In the genomic region with DNA sequence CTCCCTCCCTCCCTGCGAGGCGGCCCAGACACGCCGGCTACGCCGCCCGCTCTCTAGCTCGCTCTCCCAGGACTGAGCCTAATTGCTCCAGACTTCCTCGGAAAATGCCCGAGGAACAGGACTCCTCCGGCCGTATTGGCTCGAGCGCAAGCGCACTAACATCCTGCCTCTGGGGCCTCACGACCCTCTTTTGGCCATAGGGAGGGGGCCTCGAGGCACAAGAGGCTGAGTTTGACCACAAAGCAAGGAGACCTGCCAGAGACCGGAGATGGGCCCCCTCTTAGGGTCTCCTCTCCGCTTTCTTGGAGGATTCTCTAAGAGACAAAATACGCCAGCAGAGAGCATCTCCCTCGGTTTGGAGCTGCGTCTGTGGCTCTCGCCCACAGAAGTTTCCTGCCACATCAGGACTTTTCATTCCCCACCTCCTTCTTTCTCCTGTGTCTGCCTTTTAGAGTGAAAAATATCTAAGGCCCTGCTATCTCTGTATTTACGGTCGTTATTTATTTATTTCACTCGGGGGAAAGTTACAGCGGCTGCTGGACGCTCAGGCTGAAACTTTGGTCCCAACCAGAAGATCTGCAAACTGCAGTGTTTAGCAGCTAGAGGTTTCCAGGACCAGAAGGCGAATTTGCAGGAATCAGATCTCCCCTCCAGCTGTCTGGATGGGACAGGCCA, we compare ENCODE assay signal across 8 mouse cellular contexts. TPM values are rescaled to one million over a fixed set of nuclear protein-coding genes. Genes with fewer than 3 reads are reported as not detected.
DNase-seq lines count a peak whose midpoint lies in the region; ATAC-seq and TF ChIP-seq lines count a peak whose summit lies in the region.

No protein-coding gene starts in this region.

- H3K9me3 ChIP-seq in forebrain, embryonic 11.5 days (ENCODE audit: control insufficient read depth, low read length): no peaks in the 10 kb centered on the region
- H3K9me3 ChIP-seq in heart, embryonic 14.5 days (ENCODE audit: control insufficient read depth, low read length): no peaks in the 10 kb centered on the region
- H3K9me3 ChIP-seq in kidney, postnatal 0 days (replicated peaks; ENCODE audit: low read length): no peaks in the 10 kb centered on the region
- H3K9me3 ChIP-seq in liver, postnatal 0 days (ENCODE audit: low read length): no peaks in the 10 kb centered on the region

- under 1% methylated on average over 27 of the region's 29 CpGs for WGBS in forebrain, embryonic 11.5 days
- 3% methylated on average over 21 of the region's 29 CpGs for WGBS in heart, embryonic 14.5 days
- under 1% methylated on average over 29 of the region's 29 CpGs for WGBS in kidney, postnatal 0 days
- WGBS in liver, postnatal 0 days (ENCODE audit: insufficient replicate concordance): 2% methylated on average over 24 of the region's 29 CpGs

- peak; percentile 92 for ATAC-seq in forebrain, embryonic 11.5 days (replicated peaks; ENCODE audit: low FRiP score)
- ATAC-seq in heart, embryonic 14.5 days (ENCODE audit: insufficient number of reproducible peaks, insufficient read depth, low FRiP score, low read depth): peak; percentile 82
- peak; percentile 83 for ATAC-seq in kidney, postnatal 0 days (replicated peaks; ENCODE audit: low FRiP score, low read depth)
- no peak for ATAC-seq in liver, postnatal 0 days

- H3K36me3 ChIP-seq in forebrain, embryonic 11.5 days (ENCODE audit: control insufficient read depth, insufficient read depth, low read length): no peaks in the 10 kb centered on the region
- peaks cover 4% of the 10 kb centered on the region; the same call in 1 of the 2 replicates for H3K36me3 ChIP-seq in heart, embryonic 14.5 days (ENCODE audit: control insufficient read depth, insufficient read depth, low read length)
- H3K36me3 ChIP-seq in kidney, postnatal 0 days (ENCODE audit: insufficient read depth, low read length): no peaks in the 10 kb centered on the region
- H3K36me3 ChIP-seq in liver, postnatal 0 days (replicated peaks; ENCODE audit: insufficient read depth, low read length): no peaks in the 10 kb centered on the region

- no peak for TF ChIP-seq EP300 in liver, postnatal 0 days (IDR thresholded peaks at IDR 0.05; ENCODE audit: low read depth)

- TF ChIP-seq CTCF in kidney, postnatal 0 days (IDR thresholded peaks at IDR 0.05; ENCODE audit: low read depth): 0 out of 2 replicates have a peak, but pooled peaks have one; percentile 2
- no peak for TF ChIP-seq CTCF in liver, postnatal 0 days (IDR thresholded peaks at IDR 0.05; ENCODE audit: low read depth)

- peaks cover 20% of the 10 kb centered on the region for H3K4me1 ChIP-seq in forebrain, embryonic 11.5 days (replicated peaks; ENCODE audit: control insufficient read depth, insufficient read depth, low read length)
- H3K4me1 ChIP-seq in heart, embryonic 14.5 days (ENCODE audit: control insufficient read depth in 2 of 2, insufficient read depth in 2 of 2, low read length in 2 of 2): peaks cover 12 to 27% of the 10 kb centered on the region in 2 experiments
- peaks cover 13% of the 10 kb centered on the region for H3K4me1 ChIP-seq in kidney, postnatal 0 days (replicated peaks; ENCODE audit: insufficient read depth, low read length)
- H3K4me1 ChIP-seq in liver, postnatal 0 days (ENCODE audit: insufficient read depth): peaks cover 13% of the 10 kb centered on the region

- peak overlapping the region; percentile 64 for H3K9ac ChIP-seq in forebrain, embryonic 11.5 days (ENCODE audit: low read length)
- peak overlapping the region; percentile 90 for H3K9ac ChIP-seq in heart, embryonic 14.5 days (ENCODE audit: low read length)
- H3K9ac ChIP-seq in kidney, postnatal 0 days (ENCODE audit: low read depth, low read length): peak overlapping the region; percentile 56
- H3K9ac ChIP-seq in liver, postnatal 0 days (replicated peaks): peak overlapping the region; percentile 46; the same call in 1 of the 2 replicates

- peaks cover 15% of the 10 kb centered on the region for H3K27me3 ChIP-seq in forebrain, embryonic 11.5 days (ENCODE audit: control insufficient read depth, insufficient read depth, low read length)
- no peaks in the 10 kb centered on the region for H3K27me3 ChIP-seq in heart, embryonic 14.5 days (ENCODE audit: control insufficient read depth, insufficient read depth, low read length)
- H3K27me3 ChIP-seq in kidney, postnatal 0 days (ENCODE audit: insufficient read depth, low read length): peaks cover 5% of the 10 kb centered on the region; the same call in 1 of the 2 replicates
- H3K27me3 ChIP-seq in liver, postnatal 0 days (ENCODE audit: insufficient read depth, low read length): peaks cover 29% of the 10 kb centered on the region

- peak overlapping the region; percentile 52 for H3K4me3 ChIP-seq in forebrain, embryonic 11.5 days (ENCODE audit: low read depth, low read length)
- peak overlapping the region; percentile 74 to 84 for H3K4me3 ChIP-seq in heart, embryonic 14.5 days (ENCODE audit: control insufficient read depth in 1 of 2, insufficient read depth in 1 of 2, low read depth in 1 of 2, low read length in 2 of 2)
- H3K4me3 ChIP-seq in kidney, postnatal 0 days (replicated peaks; ENCODE audit: low read depth, low read length): peak overlapping the region; percentile 59
- peak overlapping the region; percentile 47 for H3K4me3 ChIP-seq in liver, postnatal 0 days (ENCODE audit: low read depth, low read length)

- peak; percentile 33 to 36 for DNase-seq in cerebellum, postnatal 14 days
- no peak for DNase-seq in cerebellum, postnatal 36 days
- DNase-seq in forebrain, embryonic 11.5 days (ENCODE audit: low spot score): no peak
- peak; percentile 91 for DNase-seq in kidney, postnatal 0 days (ENCODE audit: low spot score)
- peak; percentile 32 for DNase-seq in liver, postnatal 0 days
- peak; percentile 61 for DNase-seq in ovary, postnatal 14 days (ENCODE audit: low spot score)
- no peak for DNase-seq in thymus, postnatal 0 days (ENCODE audit: low spot score)

- no peak overlapping the region for H3K27ac ChIP-seq in forebrain, embryonic 11.5 days (ENCODE audit: low read depth, low read length)
- H3K27ac ChIP-seq in heart, embryonic 14.5 days (replicated peaks in 1 of 2; ENCODE audit: control insufficient read depth in 1 of 2, insufficient read depth in 1 of 2, low read depth in 2 of 2, low read length in 2 of 2): peak overlapping the region; percentile 82 to 93
- peak overlapping the region; percentile 83 for H3K27ac ChIP-seq in kidney, postnatal 0 days
- no peak overlapping the region for H3K27ac ChIP-seq in liver, postnatal 0 days (ENCODE audit: low read depth)

- H3K4me2 ChIP-seq in forebrain, embryonic 11.5 days (ENCODE audit: low read depth, low read length, severe bottlenecking): peak overlapping the region; percentile 99
- peak overlapping the region; percentile 96 for H3K4me2 ChIP-seq in heart, embryonic 14.5 days (ENCODE audit: low read length)
- peak overlapping the region; percentile 90 for H3K4me2 ChIP-seq in kidney, postnatal 0 days (ENCODE audit: low read length)
- peak overlapping the region; percentile 68 for H3K4me2 ChIP-seq in liver, postnatal 0 days (ENCODE audit: low read depth, low read length)

RNA-seq across cellular contexts. Expression of gene Pdzrn3, which starts 0.4 kb away (rescaled TPM):
- polyA plus RNA-seq in forebrain, embryonic 11.5 days (2014; fragmentation: Nextera tagmentation; extraction: Ambion mirVana): 6.0 and 6.4 TPM in 2 replicates
- 14.5 and 16.5 TPM in 2 replicates for polyA plus RNA-seq in heart, embryonic 14.5 days (2014; fragmentation: Nextera tagmentation; extraction: Ambion mirVana)
- 6.3 and 7.0 TPM in 2 replicates for polyA plus RNA-seq in kidney, postnatal 0 days (2015; fragmentation: Nextera tagmentation; extraction: Ambion mirVana)
- polyA plus RNA-seq in liver, postnatal 0 days (2015; fragmentation: Nextera tagmentation; extraction: Ambion mirVana): 0.60 and 0.69 TPM in 2 replicates
- 0.73 and 0.95 TPM in 2 replicates for polyA plus RNA-seq in thymus, postnatal 0 days (2015; fragmentation: Nextera tagmentation; extraction: Ambion mirVana)

Comparison
In these comparisons a context has a peak if more than half of its experiments do, and no peak if none do; other contexts are left out.
1. DNase-seq: peak in cerebellum, postnatal 14 days (2 of 2), kidney, postnatal 0 days (single experiment), liver, postnatal 0 days (single experiment) and ovary, postnatal 14 days (single experiment); none in cerebellum, postnatal 36 days (0 of 2), forebrain, embryonic 11.5 days (single experiment) and thymus, postnatal 0 days (single experiment).
2. H3K27ac ChIP-seq: peak in heart, embryonic 14.5 days (2 of 2) and kidney, postnatal 0 days (single experiment); none in forebrain, embryonic 11.5 days (single experiment) and liver, postnatal 0 days (single experiment).
3. Peak in every context shown above with its lines, with median percentiles within 50 percentile points of each other: H3K4me2 ChIP-seq, H3K4me3 ChIP-seq and H3K9ac ChIP-seq.